Mouse (Mus musculus): ENCODE measurements at regions not wholly inside any gene's neighbourhood (a gene's known extent, or its start where the extent isn't known, plus 50 kb on each side); places are given as distances from the start of the nearest gene placed in this dataset.

DNA sequence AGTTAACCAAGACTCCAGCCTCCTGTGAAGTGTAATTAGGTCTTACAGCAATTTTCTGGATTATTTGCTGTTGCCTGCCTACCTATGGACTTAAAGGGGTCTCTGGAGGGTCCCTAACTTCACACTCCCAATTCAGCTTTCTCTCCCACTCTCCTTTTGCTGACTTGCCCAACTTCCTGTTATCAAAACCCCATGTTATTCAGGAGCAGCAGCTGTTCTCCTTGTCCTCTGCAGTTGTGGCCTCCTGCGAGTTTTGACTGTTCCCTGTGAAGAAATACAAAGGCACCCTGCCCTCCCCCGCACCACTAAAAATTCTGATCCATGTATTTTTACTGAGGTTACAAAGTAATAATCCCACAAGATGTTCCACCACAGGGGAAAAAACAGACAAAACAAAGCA, 146.8 kb upstream of the Dcn start:
- Histone ChIP-seq H3K27me3 (ENCODE audit: control insufficient read depth, insufficient read depth, low read length) (no peaks in the 10 kb centered on the region), H3K4me3 (ENCODE audit: low read depth, low read length) (no peak overlapping the region), H3K4me2 (ENCODE audit: low read depth, low read length) (no peak overlapping the region), H3K27ac (replicated peaks; ENCODE audit: low read depth, low read length) (no peak overlapping the region), H3K9ac (replicated peaks; ENCODE audit: low read length) (no peak overlapping the region), H3K9me3 (replicated peaks; ENCODE audit: control insufficient read depth, low read length) (no peaks in the 10 kb centered on the region), H3K36me3 (replicated peaks; ENCODE audit: control insufficient read depth, insufficient read depth, low read depth, low read length) (no peaks in the 10 kb centered on the region), H3K4me1 (ENCODE audit: control insufficient read depth, insufficient read depth, low read length) (no peaks in the 10 kb centered on the region)
- ATAC-seq (replicated peaks; ENCODE audit: insufficient number of reproducible peaks, low FRiP score, low TSS enrichment, low read depth) (no peak), DNase-seq (ENCODE audit: low spot score) (no peak)
- WGBS: 86% methylated on average over 2 of the region's 2 CpGs

DNA sequence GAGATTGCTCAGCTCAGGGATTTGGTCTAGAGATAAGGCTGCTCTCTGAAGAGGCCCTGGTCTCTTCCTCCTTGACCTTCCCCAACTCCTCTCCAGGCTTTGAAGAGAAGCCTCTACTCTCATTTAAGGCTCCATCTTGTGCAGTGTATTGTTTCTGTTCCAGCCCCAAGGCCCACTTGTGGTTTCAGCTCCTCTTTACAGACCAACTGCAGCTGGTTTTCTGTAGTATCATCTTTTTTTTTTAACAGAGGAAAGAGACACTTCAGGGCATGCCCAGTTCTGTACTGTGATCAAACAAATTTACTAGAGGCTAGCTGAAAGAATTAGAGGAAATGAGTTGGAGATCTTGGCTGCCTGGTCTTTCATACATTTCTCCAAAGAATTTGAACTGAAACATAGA, 145.4 kb upstream of the Dcn start:
- H3K36me3 ChIP-seq (replicated peaks; ENCODE audit: control insufficient read depth, insufficient read depth, low read depth, low read length): no peaks in the 10 kb centered on the region
- no peaks in the 10 kb centered on the region for H3K9me3 ChIP-seq (replicated peaks; ENCODE audit: control insufficient read depth, low read length)
- no peak overlapping the region for H3K4me3 ChIP-seq (ENCODE audit: low read depth, low read length)
- no peak for ATAC-seq (replicated peaks; ENCODE audit: insufficient number of reproducible peaks, low FRiP score, low TSS enrichment, low read depth)
- no peak for DNase-seq (ENCODE audit: low spot score)
- H3K4me2 ChIP-seq (ENCODE audit: low read depth, low read length): no peak overlapping the region
- no peaks in the 10 kb centered on the region for H3K27me3 ChIP-seq (ENCODE audit: control insufficient read depth, insufficient read depth, low read length)
- H3K9ac ChIP-seq (replicated peaks; ENCODE audit: low read length): no peak overlapping the region
- no peak overlapping the region for H3K27ac ChIP-seq (replicated peaks; ENCODE audit: low read depth, low read length)
- H3K4me1 ChIP-seq (ENCODE audit: control insufficient read depth, insufficient read depth, low read length): no peaks in the 10 kb centered on the region

DNA sequence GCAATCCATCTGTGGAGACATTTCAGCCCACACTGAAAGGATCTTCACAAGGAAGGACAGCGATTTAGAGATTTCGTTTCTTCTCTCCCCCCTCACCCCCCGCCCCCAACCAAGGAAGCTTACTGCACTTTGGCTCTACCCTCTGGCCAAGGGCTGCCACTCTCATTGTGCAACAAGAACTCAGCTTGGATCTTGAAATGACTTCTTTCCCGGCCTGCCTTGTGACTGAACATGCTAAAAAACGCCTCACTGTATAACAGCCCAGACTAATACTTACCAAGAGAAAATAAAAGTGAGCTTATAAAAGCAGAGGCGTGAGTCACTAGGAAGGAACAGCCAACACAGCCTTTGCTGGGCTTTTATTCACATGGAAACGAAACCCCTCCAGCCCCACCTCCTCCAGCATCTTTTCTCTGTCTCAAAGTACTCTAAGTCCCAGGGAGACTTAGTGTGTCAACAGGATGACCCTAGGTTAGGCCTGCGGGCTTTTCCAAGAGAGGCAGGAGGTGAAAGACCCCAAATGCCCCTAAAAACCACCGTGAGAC, 144.7 kb upstream of the Dcn start:
- Histone ChIP-seq H3K4me2 (ENCODE audit: low read depth, low read length) (no peak overlapping the region), H3K4me1 (ENCODE audit: control insufficient read depth, insufficient read depth, low read length) (no peaks in the 10 kb centered on the region), H3K27ac (replicated peaks; ENCODE audit: low read depth, low read length) (no peak overlapping the region), H3K9me3 (replicated peaks; ENCODE audit: control insufficient read depth, low read length) (no peaks in the 10 kb centered on the region), H3K9ac (replicated peaks; ENCODE audit: low read length) (no peak overlapping the region), H3K27me3 (ENCODE audit: control insufficient read depth, insufficient read depth, low read length) (no peaks in the 10 kb centered on the region), H3K4me3 (ENCODE audit: low read depth, low read length) (no peak overlapping the region), H3K36me3 (replicated peaks; ENCODE audit: control insufficient read depth, insufficient read depth, low read depth, low read length) (no peaks in the 10 kb centered on the region)
- WGBS: 61% methylated on average over 9 of the region's 9 CpGs
- no peak for ATAC-seq (replicated peaks; ENCODE audit: insufficient number of reproducible peaks, low FRiP score, low TSS enrichment, low read depth)
- no peak for DNase-seq (ENCODE audit: low spot score)

DNA sequence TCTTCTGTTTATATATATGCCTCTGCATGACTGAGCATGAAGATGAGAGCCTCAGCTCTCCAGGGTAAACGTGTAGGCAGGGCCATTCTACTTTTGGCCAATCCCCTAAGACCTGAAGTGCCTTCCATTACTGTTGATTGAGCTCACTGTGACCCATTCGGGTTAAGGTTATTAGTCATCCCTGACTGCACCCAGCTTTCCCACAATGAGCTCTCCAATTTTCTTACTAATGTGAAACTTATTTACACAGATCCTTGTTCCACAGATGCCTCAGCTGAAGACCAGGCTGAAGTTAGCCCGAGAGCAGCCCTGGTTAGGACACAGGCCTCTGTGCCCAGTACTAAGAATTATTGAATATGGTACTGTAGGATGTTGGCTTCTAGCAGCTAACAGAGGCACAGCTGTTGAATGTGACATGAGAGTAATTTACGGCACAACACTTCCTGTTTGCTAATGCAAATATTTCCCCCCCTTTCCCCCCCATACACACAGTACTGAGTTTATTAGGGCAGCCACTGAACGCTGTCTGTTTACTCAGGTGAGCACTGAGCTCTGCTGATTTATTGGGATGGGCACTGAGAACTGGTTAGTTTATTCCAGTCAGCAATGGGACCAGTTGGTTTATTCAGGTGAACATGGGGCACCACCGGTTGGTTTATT, 141.2 kb upstream of the Dcn start:
- Histone ChIP-seq H3K36me3 (replicated peaks; ENCODE audit: control insufficient read depth, insufficient read depth, low read depth, low read length) (no peaks in the 10 kb centered on the region), H3K9ac (replicated peaks; ENCODE audit: low read length) (no peak overlapping the region), H3K4me3 (ENCODE audit: low read depth, low read length) (no peak overlapping the region), H3K9me3 (replicated peaks; ENCODE audit: control insufficient read depth, low read length) (no peaks in the 10 kb centered on the region), H3K4me1 (ENCODE audit: control insufficient read depth, insufficient read depth, low read length) (no peaks in the 10 kb centered on the region), H3K4me2 (ENCODE audit: low read depth, low read length) (no peak overlapping the region), H3K27me3 (ENCODE audit: control insufficient read depth, insufficient read depth, low read length) (no peaks in the 10 kb centered on the region), H3K27ac (replicated peaks; ENCODE audit: low read depth, low read length) (no peak overlapping the region)
- no peak for ATAC-seq (replicated peaks; ENCODE audit: insufficient number of reproducible peaks, low FRiP score, low TSS enrichment, low read depth)
- WGBS: 65% methylated on average over 6 of the region's 6 CpGs
- no peak for DNase-seq (ENCODE audit: low spot score)

DNA sequence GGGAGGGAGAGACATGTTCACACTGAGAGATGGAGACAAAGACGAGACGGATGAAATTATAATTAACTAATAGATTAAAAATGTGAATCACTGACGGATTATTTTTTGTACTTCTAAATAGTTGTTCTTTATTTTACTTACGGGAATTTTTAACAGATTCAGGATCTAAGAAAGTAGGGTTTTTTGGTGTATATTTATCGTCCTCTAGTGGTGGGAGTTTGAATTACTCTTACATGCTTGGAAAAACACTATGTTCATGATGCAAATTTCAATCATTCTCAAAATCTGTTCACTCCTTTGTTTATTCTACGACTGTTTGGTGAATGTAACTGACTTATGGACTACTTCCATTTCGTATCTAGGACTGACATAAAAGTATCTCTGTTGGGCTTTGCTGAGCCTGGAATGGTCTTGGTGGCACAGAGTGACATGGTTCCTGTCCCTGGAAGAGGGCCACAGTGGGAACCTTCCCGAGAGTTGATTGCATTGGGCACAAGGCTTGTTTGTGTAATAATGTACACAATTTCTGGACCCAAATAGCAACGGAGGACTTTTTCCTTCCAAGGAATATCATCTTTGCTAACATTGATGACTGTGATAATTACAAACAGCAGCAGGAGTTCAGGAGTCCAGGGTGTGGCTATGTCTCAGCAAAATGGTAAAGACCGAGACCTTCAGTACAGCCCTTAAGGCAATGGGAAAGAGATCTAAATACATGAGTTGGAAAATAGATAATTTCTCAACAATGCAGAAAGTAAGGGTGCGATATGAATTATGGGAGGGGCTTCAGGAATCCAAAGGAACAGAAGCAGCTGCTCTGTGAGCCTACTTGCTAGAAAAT, 139.3 kb upstream of the Dcn start:
- Histone ChIP-seq H3K9ac (replicated peaks; ENCODE audit: low read length) (no peak overlapping the region), H3K27ac (replicated peaks; ENCODE audit: low read depth, low read length) (no peak overlapping the region), H3K4me1 (ENCODE audit: control insufficient read depth, insufficient read depth, low read length) (no peaks in the 10 kb centered on the region), H3K9me3 (replicated peaks; ENCODE audit: control insufficient read depth, low read length) (no peaks in the 10 kb centered on the region), H3K27me3 (ENCODE audit: control insufficient read depth, insufficient read depth, low read length) (no peaks in the 10 kb centered on the region), H3K36me3 (replicated peaks; ENCODE audit: control insufficient read depth, insufficient read depth, low read depth, low read length) (no peaks in the 10 kb centered on the region), H3K4me3 (ENCODE audit: low read depth, low read length) (no peak overlapping the region), H3K4me2 (ENCODE audit: low read depth, low read length) (no peak overlapping the region)
- WGBS: 45% methylated on average over 11 of the region's 11 CpGs
- DNase-seq (ENCODE audit: low spot score): peak; percentile 70
- no peak for ATAC-seq (replicated peaks; ENCODE audit: insufficient number of reproducible peaks, low FRiP score, low TSS enrichment, low read depth)

DNA sequence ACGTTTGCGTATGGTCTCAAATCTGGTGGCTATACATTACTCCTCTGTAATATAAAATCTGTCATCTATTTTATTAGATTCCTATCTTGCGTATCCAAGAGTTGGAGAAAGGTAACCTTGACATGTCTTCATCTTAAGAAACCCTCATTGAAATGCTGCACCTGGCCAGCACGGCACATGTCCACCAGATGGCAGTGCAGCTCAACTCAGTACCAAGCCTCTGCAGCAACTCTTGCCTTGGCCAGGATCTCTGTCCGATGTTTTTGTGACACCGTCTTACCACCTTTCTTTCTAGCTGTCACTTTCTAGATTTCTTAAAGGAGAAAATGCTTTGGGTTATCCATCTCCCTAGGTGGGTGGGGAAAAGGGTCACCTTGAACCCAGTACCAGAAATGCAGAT, 134.1 kb upstream of the Dcn start:
- no peak overlapping the region for H3K4me2 ChIP-seq (ENCODE audit: low read depth, low read length)
- no peaks in the 10 kb centered on the region for H3K27me3 ChIP-seq (ENCODE audit: control insufficient read depth, insufficient read depth, low read length)
- DNase-seq (ENCODE audit: low spot score) (peak; percentile 88), ATAC-seq (replicated peaks; ENCODE audit: insufficient number of reproducible peaks, low FRiP score, low TSS enrichment, low read depth) (peak; percentile 32; the same call in 1 of the 2 replicates)
- H3K4me1 ChIP-seq (ENCODE audit: control insufficient read depth, insufficient read depth, low read length): no peaks in the 10 kb centered on the region
- H3K36me3 ChIP-seq (replicated peaks; ENCODE audit: control insufficient read depth, insufficient read depth, low read depth, low read length): no peaks in the 10 kb centered on the region
- 33% methylated on average over 6 of the region's 6 CpGs for WGBS
- no peak overlapping the region for H3K4me3 ChIP-seq (ENCODE audit: low read depth, low read length)
- H3K9ac ChIP-seq (replicated peaks; ENCODE audit: low read length): no peak overlapping the region
- no peak overlapping the region for H3K27ac ChIP-seq (replicated peaks; ENCODE audit: low read depth, low read length)
- no peaks in the 10 kb centered on the region for H3K9me3 ChIP-seq (replicated peaks; ENCODE audit: control insufficient read depth, low read length)

DNA sequence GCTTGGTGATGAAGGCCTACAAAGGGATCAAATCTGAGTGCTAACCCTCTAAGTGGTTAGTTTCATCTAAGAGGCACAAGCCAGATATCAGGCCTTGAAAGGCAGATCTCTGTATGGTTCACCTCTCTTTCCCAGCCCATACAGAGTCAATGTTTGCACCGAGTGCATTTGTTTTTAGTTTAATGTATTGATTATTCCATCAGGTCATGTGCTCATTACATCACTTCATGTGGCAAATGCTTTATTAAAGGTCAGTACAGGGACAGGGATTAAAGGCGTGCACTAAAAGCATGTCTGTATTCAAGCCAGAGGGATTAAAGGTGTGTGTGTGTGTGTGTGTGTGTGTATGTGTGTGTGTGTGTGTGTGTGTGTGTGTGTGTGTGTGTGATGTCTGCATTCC, 132.5 kb upstream of the Dcn start:
- Histone ChIP-seq H3K4me3 (ENCODE audit: low read depth, low read length) (no peak overlapping the region), H3K4me1 (ENCODE audit: control insufficient read depth, insufficient read depth, low read length) (no peaks in the 10 kb centered on the region), H3K9ac (replicated peaks; ENCODE audit: low read length) (no peak overlapping the region), H3K4me2 (ENCODE audit: low read depth, low read length) (no peak overlapping the region), H3K36me3 (replicated peaks; ENCODE audit: control insufficient read depth, insufficient read depth, low read depth, low read length) (no peaks in the 10 kb centered on the region), H3K27ac (replicated peaks; ENCODE audit: low read depth, low read length) (no peak overlapping the region), H3K9me3 (replicated peaks; ENCODE audit: control insufficient read depth, low read length) (no peaks in the 10 kb centered on the region), H3K27me3 (ENCODE audit: control insufficient read depth, insufficient read depth, low read length) (no peaks in the 10 kb centered on the region)
- ATAC-seq (replicated peaks; ENCODE audit: insufficient number of reproducible peaks, low FRiP score, low TSS enrichment, low read depth) (no peak), DNase-seq (ENCODE audit: low spot score) (no peak)
- 79% methylated on average over 2 of the region's 2 CpGs for WGBS

DNA sequence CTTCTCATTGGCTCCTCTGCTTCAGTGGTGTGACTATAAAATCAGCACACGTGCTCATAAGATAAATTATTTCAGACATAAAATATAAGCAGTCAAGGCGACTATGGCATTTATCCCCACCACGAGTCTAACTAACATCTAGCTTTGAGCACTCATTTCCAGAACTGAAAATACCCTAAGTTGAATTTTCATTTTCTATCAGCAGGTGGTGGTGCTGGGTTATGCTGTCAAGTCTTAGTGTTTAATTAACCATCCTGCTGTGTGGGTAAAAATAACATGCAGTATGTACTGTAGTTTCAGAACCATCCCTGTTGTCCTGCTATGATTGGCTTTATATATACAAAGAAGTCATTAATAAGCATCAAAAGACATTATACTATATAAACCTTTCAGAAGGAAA, 110.8 kb upstream of the Dcn start:
- no peak for ATAC-seq (replicated peaks; ENCODE audit: insufficient number of reproducible peaks, low FRiP score, low TSS enrichment, low read depth)
- 86% methylated on average over 3 of the region's 3 CpGs for WGBS
- H3K9ac ChIP-seq (replicated peaks; ENCODE audit: low read length): no peak overlapping the region

More for the DNA sequence above, 110.8 kb upstream of the Dcn start:
- Histone ChIP-seq H3K36me3 (replicated peaks; ENCODE audit: control insufficient read depth, insufficient read depth, low read depth, low read length) (no peaks in the 10 kb centered on the region), H3K4me3 (ENCODE audit: low read depth, low read length) (no peak overlapping the region), H3K27ac (replicated peaks; ENCODE audit: low read depth, low read length) (no peak overlapping the region), H3K27me3 (ENCODE audit: control insufficient read depth, insufficient read depth, low read length) (no peaks in the 10 kb centered on the region), H3K9me3 (replicated peaks; ENCODE audit: control insufficient read depth, low read length) (no peaks in the 10 kb centered on the region), H3K4me2 (ENCODE audit: low read depth, low read length) (no peak overlapping the region), H3K4me1 (ENCODE audit: control insufficient read depth, insufficient read depth, low read length) (no peaks in the 10 kb centered on the region)
- DNase-seq (ENCODE audit: low spot score): no peak
